Mouse (Mus musculus) c-Kit-positive CD71-negative TER-119-negative erythroid progenitor cells, embryonic 14.5 days (primary cell): ENCODE data around the gene Larp6.

ENCODE experiments used
- DNase-seq: peaks from one replicate; pipeline ENCODE4 v3.0.0-alpha.2; 2013; ENCODE audit warnings: low read depth

Larp6 gene

GRCm38 (mm10) chr9:60712771-60713541 lies at the start of gene Larp6:
Gene Larp6 (plus strand): TSS chr9:60712989.
- DNase-seq: no peak

GRCm38 (mm10) chr9:60664385-60664784 lies 48.4 kb upstream of the Larp6 start:
- DNase-seq: no peak

- no peak for DNase-seq
These were observed 47.9 kb upstream of the Larp6 start for GRCm38 (mm10) chr9:60664866-60665265.

- no peak for DNase-seq
These were observed 47.3 kb upstream of the Larp6 start for GRCm38 (mm10) chr9:60665535-60665934.

- no peak for DNase-seq
These were observed 43.9 kb upstream of the Larp6 start for GRCm38 (mm10) chr9:60668886-60669285.

- no peak for DNase-seq
These were observed 40.2 kb upstream of the Larp6 start for GRCm38 (mm10) chr9:60672568-60672967.

- DNase-seq: no peak
These were observed 38.0 kb upstream of the Larp6 start for GRCm38 (mm10) chr9:60674780-60675179.

GRCm38 (mm10) chr9:60676429-60676828 lies 36.4 kb upstream of the Larp6 start:
- DNase-seq: no peak

GRCm38 (mm10) chr9:60678913-60679312 lies 33.9 kb upstream of the Larp6 start:
- DNase-seq: no peak

GRCm38 (mm10) chr9:60681005-60681404 lies 31.8 kb upstream of the Larp6 start:
- no peak for DNase-seq

- DNase-seq: no peak
These were observed 30.0 kb upstream of the Larp6 start for GRCm38 (mm10) chr9:60682753-60683152.

GRCm38 (mm10) chr9:60687415-60687814 lies 25.4 kb upstream of the Larp6 start:
- peak; percentile 18 for DNase-seq

- DNase-seq: peak; percentile 60
These were observed 24.9 kb upstream of the Larp6 start, which contains the start of gene Lrrc49 for GRCm38 (mm10) chr9:60687891-60688324. Gene Lrrc49 (minus strand): TSS chr9:60688158.

GRCm38 (mm10) chr9:60692624-60693023 lies 20.2 kb upstream of the Larp6 start:
- no peak for DNase-seq

GRCm38 (mm10) chr9:60693986-60694385 lies 18.8 kb upstream of the Larp6 start:
- no peak for DNase-seq

GRCm38 (mm10) chr9:60696271-60696985 lies 16.4 kb upstream of the Larp6 start:
- no peak for DNase-seq

- DNase-seq: no peak
These were observed 13.1 kb upstream of the Larp6 start for GRCm38 (mm10) chr9:60699581-60700231.

GRCm38 (mm10) chr9:60707594-60707993 lies 5.2 kb upstream of the Larp6 start:
- no peak for DNase-seq

GRCm38 (mm10) chr9:60708606-60709005 lies 4.2 kb upstream of the Larp6 start:
- DNase-seq: no peak

- no peak for DNase-seq
These were observed 3.1 kb upstream of the Larp6 start for GRCm38 (mm10) chr9:60709721-60710120.

- DNase-seq: no peak
These were observed 778 bp upstream of the Larp6 start for GRCm38 (mm10) chr9:60712011-60712410.

GRCm38 (mm10) chr9:60713616-60714015 lies 827 bp downstream of the Larp6 start:
- no peak for DNase-seq

- DNase-seq: no peak
These were observed 1.4 kb downstream of the Larp6 start for GRCm38 (mm10) chr9:60714191-60714590.
